Mouse (Mus musculus): Measurements from ENCODE around the gene Plcb2.

- TF ChIP-seq CTCF (IDR thresholded peaks at IDR 0.05; ENCODE audit: low read depth) (no peak), EP300 (optimal IDR thresholded peaks at IDR 0.05) (no peak)
These were observed 3.7 kb upstream of the Plcb2 start for GRCm38 (mm10) chr2:118731981-118732380.

All from stomach, postnatal 0 days (tissue).